Mouse (Mus musculus): ENCODE measurements around the gene Ctf1.

Ctf1 gene

DNA sequence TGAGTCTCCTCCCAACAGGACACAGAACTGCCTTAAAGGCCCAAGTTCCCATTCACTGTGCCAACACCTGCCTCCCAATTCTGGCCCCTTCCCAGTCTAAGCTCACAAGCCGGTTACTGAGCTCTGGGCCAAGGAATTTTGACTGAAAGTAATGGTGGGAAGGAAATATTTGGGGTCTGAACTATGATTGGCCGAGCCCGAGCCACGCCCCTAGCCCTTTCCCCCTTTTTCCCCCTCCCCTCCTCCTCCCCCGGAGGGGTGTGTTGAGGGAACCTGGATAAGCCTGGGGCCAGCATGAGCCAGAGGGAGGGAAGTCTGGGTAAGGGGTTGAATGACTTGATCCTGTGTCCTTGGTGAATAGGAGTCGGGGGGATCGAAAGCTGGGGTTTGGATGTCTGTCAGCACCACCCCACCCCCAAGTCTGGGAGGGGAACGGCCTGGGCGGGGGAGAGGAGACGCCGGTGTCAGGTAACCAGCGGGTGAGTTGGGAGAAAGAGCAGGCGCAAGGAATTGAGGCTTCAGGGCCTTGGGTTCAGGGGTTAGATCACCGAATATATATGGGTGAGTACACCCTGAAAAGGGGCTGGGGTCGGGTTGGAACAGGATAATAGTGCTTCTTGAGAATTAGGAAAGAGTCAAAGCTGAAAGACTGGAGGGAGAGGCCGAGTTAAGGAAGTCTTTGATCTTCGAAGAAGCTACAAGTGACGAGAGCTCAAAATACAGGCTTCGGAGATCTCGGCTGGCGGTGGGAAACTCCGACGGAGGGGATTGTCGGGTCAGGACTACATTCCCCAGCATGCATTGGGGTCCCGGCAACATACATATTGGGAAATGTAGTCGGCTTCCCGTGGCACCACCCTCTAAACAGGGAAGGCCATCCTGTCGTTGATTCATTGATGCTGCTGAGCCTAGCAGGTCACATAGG is at the start of gene Ctf1:
Ctf1 (plus strand) TSS at position 276 of the 925 bp plus-strand sequence.
- DNase-seq (ENCODE audit: low spot score): peak; percentile 67

DNA sequence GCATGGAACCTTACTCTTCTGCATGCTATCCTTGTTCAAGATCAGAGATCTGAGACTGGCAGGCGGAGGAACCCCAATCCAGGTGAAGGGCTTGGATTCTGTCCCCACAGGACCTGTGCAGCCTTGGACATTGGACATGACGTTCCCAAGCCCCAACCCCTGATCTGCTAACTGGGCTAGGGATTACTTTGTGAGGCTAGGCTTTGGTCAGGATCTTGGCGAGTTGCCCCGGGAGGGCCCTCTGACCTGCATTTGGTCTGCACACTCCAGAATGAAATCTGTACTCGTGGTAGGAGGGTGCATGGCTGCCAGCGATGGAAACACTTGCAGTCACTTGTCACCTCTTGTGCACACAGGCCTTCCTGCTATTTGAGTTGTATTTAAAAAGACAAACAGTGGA is 49.6 kb upstream of the Ctf1 start:
- no peak for DNase-seq (ENCODE audit: low spot score)

DNA sequence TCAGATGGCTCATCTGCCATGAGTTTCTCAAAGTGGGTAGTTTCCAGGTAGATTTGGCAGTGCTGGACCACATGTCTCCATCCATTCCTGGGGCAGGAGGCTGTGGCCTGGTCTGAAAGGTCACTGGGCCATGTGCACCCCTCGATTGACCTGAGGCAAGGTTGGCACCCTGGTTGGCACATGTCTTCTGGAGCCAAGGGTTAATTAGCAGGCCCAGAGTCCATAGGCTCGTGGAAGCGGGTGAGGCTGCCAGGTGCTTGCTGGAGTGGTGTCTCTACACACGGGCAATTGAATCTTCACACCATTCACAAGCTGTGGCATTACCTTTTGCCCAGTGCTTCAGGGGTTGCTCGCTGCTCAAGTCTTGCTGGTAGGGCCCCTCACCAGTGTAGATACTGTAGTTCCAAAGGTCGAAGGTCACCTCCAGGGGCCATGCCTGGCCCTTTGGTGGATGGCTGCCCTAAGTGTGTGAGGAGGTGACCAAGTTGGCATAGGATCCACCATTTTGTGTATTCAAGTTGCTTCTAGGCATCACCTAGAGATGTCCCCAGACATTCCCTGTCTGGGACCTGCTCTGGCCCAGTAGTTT is 46.4 kb upstream of the Ctf1 start:
- DNase-seq (ENCODE audit: low spot score): no peak

DNA sequence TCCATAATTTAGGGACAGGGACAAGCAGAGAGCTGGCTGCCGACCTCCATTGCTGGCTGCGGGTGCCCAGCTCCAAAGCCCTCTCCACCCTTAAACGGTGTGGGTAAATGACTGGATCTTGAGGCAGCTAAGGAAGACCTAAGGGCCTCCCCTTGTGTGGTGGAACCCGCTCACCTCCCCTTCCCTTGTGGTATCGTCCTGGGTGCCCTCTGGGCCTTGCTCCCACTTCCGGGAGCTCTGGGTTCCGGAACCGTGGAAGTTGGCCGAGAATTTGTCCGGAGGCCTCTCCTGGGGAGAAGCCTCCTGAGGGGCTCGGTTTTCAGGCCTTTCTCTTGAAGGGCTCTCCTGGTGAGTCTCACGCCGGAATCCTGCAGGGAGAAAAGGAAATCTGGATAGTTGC is 45.9 kb upstream of the Ctf1 start:
- DNase-seq (ENCODE audit: low spot score): no peak

DNA sequence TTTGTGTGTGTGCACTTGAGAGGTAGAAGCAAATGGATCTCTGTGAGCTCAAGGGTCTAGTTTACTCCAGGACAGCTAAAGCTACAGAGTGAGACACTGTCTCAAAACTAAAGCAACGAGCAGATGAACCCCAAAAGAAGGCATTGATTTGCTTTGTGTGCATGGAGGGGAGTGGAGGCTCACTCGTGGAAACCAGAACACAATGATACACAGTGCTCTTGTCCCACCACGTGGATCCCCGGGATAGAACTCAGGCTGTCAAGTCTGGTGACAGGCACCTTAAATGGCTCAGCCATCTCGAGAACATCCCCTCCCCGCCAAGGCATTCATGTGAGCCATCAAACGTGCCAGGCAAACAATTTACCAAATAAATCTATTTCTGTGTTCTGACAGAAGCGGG is 45.4 kb upstream of the Ctf1 start:
- no peak for DNase-seq (ENCODE audit: low spot score)

DNA sequence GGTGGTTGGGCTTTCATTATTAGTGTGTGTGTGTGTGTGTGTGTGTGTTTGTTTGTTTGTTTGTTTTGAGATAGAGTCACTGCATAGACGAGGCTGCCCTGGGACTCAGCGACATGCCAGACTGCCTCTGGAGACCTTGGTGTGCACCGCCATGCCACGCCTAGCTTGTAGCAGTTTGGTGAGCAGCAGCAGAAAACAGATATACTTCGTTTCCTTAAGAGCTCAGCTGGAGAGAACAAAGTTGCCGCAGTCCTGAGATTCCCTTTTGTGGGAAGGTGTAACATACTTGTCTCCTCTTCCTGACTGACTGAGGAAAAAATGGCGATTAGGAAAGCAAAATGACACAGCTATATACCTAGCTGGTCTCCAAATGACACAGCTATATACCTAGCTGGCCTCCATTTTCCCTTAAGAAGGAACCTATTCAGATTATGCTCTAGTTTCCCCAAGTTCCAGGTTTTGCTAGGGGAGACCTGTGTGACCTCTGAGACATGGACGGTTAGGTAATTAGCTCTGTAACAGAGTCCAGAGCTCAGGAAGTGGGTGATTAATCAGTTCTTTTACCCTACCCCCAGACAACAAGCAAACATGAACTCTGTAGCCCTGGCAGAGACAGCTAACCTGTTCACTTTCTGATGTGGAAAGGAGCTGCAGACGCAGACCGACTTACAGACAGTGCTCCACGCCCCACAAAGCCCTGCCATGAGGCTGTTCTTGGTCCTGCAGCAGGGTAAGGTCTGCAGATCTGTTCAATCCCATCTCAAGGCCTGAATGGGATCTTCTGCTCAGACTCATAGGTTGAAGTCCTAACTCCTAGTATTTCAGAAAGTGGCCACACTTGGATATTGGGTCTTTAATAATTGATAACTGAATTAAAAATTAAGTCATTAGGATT is 40.4 kb upstream of the Ctf1 start:
- no peak for DNase-seq (ENCODE audit: low spot score)

DNA sequence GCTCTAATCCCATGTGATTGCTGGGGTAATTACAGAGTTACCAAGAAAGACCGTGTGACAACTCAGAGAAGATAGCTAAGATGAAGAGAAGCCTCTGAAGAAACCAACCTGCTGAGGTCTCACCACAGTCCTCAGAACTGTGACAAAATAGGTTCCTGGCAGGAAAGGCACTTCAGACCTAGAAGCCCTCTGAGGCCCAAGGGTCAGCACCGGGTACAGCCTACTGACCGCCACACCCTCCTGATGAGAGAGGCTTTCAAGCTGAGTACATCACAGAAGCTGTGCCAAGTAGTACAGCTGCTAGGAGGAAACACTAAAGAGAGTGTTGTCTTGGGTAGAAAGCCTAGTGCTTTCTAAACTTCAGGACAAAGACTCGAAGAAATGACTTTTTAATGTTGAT is 39.8 kb upstream of the Ctf1 start:
- DNase-seq (ENCODE audit: low spot score): no peak

DNA sequence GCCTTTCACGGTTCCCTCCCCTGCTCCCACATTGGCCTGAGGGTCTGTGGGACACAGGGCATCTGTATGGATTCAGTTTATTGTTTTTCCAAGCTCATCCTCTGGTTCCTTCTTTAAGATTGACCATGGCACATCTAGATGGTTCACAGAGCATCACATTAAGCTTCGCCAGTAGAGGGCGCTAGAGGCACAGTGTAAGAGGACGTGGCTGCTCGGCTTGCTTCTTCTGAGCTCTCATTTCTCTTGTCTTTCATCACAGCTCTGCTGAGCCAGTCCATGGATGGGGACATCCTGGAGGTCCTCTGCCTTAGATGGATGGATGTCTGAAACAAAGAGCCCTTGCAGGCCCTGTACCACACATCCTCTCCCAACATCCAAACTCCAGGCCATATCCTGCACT is 37.6 kb upstream of the Ctf1 start:
- peak; percentile 84 for DNase-seq (ENCODE audit: low spot score)

DNA sequence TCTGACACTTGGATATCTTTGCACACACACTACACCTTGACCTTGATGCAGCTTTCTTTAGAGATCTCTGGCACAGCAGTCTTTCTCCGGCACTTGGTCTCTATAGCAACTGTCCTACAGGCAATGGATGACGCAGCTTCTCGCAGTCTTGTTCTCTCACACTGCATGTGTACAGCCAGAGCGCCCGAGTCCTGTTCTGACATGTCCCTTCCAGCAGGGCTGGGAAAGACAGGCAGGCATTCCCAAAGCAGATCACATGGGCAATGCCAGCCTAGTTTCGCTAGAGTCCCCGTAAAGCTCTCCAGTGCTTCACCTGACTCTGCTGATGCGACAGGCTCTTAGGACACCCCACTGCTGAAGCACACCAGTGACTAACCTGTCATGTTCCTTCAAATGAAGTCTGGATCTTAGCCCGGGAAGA is 37.1 kb upstream of the Ctf1 start:
- DNase-seq (ENCODE audit: low spot score): no peak

DNA sequence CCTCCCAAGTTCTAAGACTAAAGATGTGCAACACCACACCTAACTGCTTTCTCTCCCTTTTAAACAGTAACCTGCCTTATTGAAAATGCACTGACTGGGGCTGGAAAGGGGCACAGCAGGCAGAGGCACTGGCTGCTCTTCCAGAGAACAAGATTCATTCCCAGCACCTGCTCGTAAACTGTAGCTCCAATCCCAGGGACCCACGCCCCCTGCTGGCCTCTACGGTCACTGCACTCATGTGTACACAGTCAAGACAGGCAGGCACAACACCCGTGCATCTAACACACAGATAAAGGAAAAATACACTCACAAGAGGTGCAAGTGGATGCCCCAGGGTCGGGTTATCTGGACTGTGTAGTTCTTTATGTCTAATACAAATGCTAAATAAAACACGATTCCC is 35.5 kb upstream of the Ctf1 start:
- DNase-seq (ENCODE audit: low spot score): peak; percentile 27

DNA sequence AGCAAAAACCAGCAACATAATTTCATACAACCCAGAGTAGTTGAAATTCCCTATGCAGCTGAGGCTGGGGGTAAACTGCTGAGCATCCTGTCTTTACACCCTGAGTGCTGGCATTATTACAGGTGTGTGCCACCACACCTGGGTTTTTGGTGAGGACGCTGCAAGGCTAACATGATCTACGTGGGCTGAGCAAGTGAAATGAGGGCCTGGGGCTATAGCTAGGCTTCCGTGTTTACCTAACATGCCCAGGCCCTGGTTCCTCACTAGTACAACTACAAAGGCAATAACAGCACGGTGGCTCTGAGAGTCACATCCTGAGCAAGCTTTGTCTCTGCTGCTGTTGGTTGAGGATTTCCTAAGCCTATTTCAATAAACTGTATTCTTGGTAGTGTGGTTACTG is 34.9 kb upstream of the Ctf1 start:
- DNase-seq (ENCODE audit: low spot score): no peak

DNA sequence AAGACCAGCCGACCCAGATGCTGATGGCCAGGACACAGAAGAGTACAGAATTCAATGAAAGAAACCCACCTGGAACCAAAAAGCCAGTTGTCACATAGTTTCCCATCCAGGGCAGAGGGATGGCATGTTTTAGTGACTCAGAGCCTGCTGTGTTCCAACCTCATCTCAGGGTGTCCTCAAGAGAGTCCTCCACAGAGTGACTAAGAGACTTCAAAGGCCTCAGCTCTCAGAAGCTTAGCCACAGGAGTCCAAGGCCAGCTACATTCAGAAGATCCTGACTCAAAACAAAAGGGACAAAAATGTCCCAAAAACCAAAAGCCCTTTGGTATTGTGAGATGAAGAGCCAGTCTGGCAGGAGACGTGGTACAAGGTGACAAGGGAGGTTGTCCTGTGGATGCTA is 33.7 kb upstream of the Ctf1 start:
- DNase-seq (ENCODE audit: low spot score): no peak

DNA sequence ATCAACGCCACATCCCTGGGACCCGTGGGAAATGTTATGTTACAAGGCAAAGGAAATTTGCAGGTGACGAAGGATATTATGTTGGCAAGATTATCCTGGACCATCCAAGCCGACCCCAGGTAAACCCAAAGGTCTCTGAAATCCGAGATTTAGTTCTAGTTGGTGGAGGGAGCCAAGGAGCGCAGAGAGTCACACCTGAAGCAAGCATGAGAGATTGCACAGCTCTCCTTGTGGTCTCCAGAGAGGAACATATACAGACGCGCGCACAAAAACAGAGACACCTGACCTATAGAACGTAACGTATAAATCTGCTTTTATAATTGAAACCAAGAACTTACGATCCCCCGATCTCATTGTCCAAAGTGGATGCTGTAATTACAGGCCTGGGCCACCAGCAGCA is 32.0 kb upstream of the Ctf1 start:
- no peak for DNase-seq (ENCODE audit: low spot score)

DNA sequence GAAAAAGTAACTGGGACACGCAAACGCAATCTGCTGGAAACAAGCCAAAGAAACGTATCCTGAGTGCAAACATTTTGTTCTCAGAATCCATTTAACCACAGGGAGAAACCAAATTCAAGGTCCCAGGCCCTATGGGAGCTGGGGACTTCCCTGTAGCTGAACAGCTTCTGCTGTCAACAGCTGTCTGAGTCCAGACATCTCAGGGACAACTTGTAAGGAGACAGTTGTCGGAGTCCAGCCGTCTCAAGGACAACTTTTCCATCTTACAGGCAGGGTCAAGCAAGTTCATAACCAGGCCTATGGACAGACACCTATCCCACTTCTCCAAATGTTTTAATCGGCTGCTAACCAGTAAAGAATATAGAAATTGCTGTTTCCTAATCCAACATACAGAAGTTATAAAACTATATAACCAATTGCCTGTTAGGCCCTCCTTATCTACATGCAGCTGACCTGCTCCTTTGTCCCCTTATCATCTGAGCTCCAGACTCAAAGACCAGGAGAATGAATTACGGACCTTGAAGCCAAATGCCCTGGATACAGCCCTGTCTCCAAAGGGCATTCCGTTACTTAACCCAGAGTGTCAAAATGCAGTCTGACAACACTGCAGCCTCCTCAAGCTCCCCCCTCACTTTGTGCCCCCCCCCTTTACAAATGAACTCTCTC is 30.5 kb upstream of the Ctf1 start:
- no peak for DNase-seq (ENCODE audit: low spot score)

DNA sequence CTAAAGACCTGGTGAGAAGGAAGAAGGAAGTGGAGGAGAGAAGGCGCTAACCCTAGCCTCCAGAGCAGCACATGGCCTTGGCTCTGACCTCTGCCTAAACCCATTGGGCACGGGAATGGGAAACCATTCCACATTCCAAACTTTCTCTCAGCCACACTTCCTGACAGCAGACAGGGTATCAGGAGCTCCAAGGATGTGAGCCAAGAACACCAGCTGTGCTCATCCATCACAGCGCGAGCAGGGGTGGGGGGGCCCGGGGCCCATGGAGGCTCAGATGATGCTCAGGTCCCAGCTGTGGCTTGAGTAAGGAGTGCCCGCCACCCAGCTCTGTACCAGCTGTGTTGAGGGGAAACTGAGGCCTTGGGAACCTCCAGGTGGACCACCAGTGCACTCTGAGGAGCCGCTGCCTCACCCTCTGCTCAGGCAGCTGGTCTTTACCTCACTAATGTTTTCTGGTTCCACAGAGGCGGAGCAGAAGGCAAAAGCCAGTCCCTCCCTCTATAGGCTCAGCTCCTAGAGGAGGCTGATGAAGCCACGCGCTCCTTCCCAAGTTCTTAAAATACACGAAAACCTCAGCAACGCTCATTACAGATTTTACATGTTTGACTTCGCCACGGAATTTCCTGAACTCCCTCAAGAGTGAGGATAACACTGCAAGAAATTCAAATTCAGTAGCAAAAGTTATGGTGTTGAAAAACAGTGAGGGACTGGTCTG is 27.1 kb upstream of the Ctf1 start:
- DNase-seq (ENCODE audit: low spot score): no peak

DNA sequence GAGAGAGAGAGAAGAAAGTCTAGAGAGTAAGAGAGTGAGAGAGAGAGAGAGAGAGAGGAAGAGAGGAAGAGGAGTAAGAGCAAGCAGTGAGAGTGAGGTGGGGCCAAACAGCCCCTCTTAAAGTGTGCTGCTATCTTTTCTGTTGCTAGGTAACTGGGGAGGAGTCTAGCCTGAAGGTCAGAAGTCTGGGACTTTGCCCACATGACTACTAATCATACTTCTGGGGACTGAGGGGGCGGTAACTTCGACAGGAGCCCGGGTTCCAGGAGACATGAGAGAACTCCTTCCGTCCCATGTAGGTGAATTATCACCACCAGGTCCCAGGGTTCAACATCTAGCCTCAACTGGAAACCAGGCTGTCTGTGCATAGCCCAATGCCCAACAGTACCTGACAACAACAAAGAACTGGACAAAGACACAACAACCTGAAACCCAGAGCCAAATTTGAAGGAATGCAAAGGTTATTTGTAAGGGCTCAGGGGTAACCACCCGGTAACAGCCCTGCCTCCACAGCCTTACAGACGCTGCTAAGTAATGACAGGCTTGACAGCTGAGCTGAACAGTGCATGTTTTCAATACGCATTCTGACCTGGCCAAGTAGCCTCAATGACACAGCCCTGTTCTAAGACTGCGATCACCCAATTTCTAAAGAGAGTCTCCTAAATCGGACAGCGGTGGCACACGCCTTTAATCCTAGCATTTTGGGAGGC is 25.6 kb upstream of the Ctf1 start:
- no peak for DNase-seq (ENCODE audit: low spot score)

DNA sequence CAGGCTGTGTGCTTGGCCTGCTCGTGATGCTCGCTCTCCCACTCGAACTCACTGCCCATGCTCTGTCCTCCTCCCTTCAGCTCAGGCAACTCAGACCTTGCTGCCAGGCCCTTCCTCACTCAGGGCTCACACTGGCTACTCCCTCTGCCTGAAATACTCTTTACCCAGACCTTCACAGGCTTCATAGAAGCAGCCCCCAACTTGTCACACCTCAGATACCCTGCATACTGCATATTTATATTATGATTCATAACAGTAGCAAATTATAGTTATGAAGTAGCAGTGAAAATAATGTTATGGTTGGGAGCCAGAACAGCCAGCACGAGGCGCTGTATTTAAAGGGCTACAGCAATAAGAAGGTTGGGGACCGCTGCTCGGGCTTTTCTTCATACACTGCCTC is 23.6 kb upstream of the Ctf1 start:
- DNase-seq (ENCODE audit: low spot score): no peak

DNA sequence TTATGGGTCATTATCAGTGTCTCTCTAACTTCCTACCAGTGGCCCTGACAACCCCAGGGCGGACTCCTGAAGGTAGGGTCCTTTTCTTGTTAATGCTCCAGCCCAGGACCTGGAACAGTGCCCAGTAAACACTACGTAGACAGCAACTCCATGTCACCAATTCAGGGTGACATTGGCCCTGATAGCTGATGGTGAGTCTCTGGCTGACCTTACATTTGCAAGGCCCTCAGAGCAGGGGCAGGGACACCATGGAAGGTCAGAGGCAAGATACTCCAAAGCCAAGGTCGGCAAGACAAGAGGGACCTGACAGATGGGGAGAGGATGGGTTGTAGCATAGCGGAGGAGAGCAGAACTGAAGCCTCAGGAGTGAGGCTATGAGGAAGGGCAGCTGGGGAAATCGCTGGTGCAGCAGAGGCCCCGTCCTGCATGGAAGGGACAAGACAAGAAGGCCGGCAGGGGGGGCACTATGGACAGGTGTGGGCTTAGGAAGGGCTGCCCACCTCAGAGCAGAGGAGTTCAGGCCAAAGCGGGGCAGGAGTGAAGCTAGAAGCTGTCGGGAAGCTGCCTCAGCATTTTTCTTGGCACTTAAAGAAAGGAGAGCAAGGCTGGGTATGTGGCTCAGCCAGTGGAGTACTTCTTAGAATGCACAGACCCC is 22.8 kb upstream of the Ctf1 start:
- DNase-seq (ENCODE audit: low spot score): no peak

DNA sequence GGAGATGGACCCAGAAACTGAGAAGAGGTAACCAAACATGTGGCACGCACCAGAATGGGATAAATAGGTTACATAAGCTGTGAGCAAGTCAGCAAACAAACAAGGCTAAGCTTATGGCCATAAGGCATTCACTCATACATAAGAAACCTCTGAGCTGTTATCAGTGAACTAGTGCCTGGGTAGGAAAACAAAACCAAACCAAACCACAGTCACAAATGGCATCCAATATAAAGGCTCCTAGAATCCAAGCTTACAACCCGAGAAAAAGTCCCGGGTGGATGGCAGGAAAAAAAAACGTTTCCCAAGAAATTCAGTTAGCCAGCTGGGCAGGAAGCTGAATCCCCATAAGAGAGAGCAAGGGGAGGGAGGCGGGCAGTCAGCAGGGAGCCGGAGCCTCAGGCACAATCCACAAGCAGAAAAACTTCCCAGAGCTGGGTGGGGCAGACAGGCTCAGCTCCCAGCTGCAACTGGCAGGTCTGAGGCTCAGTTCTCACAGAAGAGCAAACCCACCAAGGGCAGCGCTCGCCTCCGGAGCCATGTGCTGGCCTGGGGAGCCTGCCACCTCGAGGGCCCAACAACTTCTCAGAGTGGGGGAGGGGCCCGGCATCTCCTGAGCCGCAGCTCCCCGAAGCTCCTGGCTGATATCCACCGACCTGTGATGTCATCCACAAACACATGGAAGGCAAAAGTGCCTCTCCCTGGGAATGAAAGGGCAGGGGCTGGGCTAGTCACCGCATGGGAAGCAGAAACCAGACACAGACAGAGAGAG is 21.1 kb upstream of the Ctf1 start:
- DNase-seq (ENCODE audit: low spot score): peak; percentile 59

DNA sequence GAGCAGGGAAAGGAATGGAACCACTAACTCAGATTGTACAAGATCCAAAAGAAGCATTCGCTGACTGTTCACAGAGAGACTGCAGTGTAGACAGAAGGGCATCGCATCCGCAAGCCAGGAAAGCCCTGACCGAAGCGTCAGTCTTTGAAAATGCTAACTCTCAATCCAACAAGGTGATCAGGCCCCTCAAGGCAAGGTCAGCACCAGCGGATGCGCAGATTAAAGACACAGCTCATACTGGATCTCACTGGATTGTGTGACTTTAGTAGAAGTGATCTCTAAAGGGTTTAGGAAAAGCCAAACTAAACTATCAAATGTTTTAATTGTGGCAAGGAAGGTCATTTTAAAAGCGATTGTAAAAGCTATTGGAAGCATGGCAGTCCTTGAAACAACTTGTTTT is 19.2 kb upstream of the Ctf1 start:
- no peak for DNase-seq (ENCODE audit: low spot score)

Data from ovary, postnatal 14 days (tissue).